Mouse (Mus musculus) erythroid progenitor cell, adult 5-6 weeks (primary cell): ENCODE measurements around the gene Wdr73. TPM values are rescaled to one million over a fixed set of nuclear protein-coding genes. Genes with fewer than 3 reads are reported as not detected.

Source experiments
- ATAC-seq: replicated peaks from 2 replicates; pipeline ENCODE4 v1.8.0; 2016; ENCODE audit warnings: moderate number of reproducible peaks, mild to moderate bottlenecking, moderate TSS enrichment, inconsistent platforms; ENCODE audit not compliant: poor library complexity, low FRiP score, severe bottlenecking
- total RNA-seq, 2 experiments: library from RNA; stranded (forward) in 1 of 2; stranded (reverse) in 1 of 2; fragments of 150-400 nt in 1 of 2; fragments of 186-747, 209-891 nt in 1 of 2; gene quantifications; 2 replicates each; pipeline versions ENCODE4 v1.2.3 to v1.2.4; 2015 to 2017; ENCODE audit warnings: low replicate concordance in 2 of 2

Gene Wdr73
- total RNA-seq, 2 experiments from 2014 or later, result 1.6 to 9.6 TPM

GRCm38 (mm10) chr7:80897721-80898120, 3.3 kb downstream of the Wdr73 start:
- no peak for ATAC-seq

GRCm38 (mm10) chr7:80897134-80897533, 3.9 kb downstream of the Wdr73 start:
- no peak for ATAC-seq

- no peak for ATAC-seq
Measured at GRCm38 (mm10) chr7:80894815-80895519, 6.1 kb downstream of the Wdr73 start.

GRCm38 (mm10) chr7:80894196-80894595, 6.9 kb downstream of the Wdr73 start:
- ATAC-seq, result no peak

GRCm38 (mm10) chr7:80893753-80894129, 7.3 kb downstream of the Wdr73 start:
- no peak for ATAC-seq

GRCm38 (mm10) chr7:80893086-80893752, 7.8 kb downstream of the Wdr73 start:
- no peak for ATAC-seq

- ATAC-seq, result no peak
Measured at GRCm38 (mm10) chr7:80889841-80890241, 11.2 kb downstream of the Wdr73 start.

- ATAC-seq, result no peak
Measured at GRCm38 (mm10) chr7:80889021-80889511, 12.0 kb downstream of the Wdr73 start.

GRCm38 (mm10) chr7:80888595-80888994, 12.5 kb downstream of the Wdr73 start:
- ATAC-seq, result no peak

- ATAC-seq, result no peak
Measured at GRCm38 (mm10) chr7:80885666-80886065, 15.4 kb downstream of the Wdr73 start.

GRCm38 (mm10) chr7:80882830-80883505, 18.1 kb downstream of the Wdr73 start:
- 0 out of 2 replicates have a peak, but pooled peaks have one; percentile 31 for ATAC-seq

- ATAC-seq, result no peak
Measured at GRCm38 (mm10) chr7:80875727-80876126, 25.3 kb downstream of the Wdr73 start.

- no peak for ATAC-seq
Measured at GRCm38 (mm10) chr7:80873631-80874030, 27.4 kb downstream of the Wdr73 start.

- no peak for ATAC-seq
Measured at GRCm38 (mm10) chr7:80873038-80873437, 28.0 kb downstream of the Wdr73 start.

GRCm38 (mm10) chr7:80868686-80869085, 32.4 kb downstream of the Wdr73 start:
- no peak for ATAC-seq

GRCm38 (mm10) chr7:80866514-80867147, 34.4 kb downstream of the Wdr73 start:
- ATAC-seq, result no peak

GRCm38 (mm10) chr7:80865521-80865920, 35.5 kb downstream of the Wdr73 start:
- no peak for ATAC-seq

- no peak for ATAC-seq
Measured at GRCm38 (mm10) chr7:80864831-80865230, 36.2 kb downstream of the Wdr73 start.

GRCm38 (mm10) chr7:80864151-80864550, 36.9 kb downstream of the Wdr73 start:
- no peak for ATAC-seq

GRCm38 (mm10) chr7:80863520-80863919, 37.5 kb downstream of the Wdr73 start:
- ATAC-seq, result no peak
